Mouse (Mus musculus): Measurements from ENCODE around the gene Nupl1. TPM values are rescaled to one million over a fixed set of nuclear protein-coding genes. Genes with fewer than 3 reads are reported as not detected.

Gene Nupl1
- polyA plus RNA-seq, 1 experiment, result not detected

- H3K4me3 ChIP-seq (replicated peaks; ENCODE audit: insufficient read depth, low read depth, low read length), result no peak overlapping the region
- no peaks in the 10 kb centered on the region; the same call in 1 of the 2 replicates for H3K4me1 ChIP-seq (ENCODE audit: control insufficient read depth, insufficient read depth, low read length)
- TF ChIP-seq POLR2A (IDR thresholded peaks at IDR 0.05; ENCODE audit: borderline replicate concordance, insufficient read depth, low read length) (no peak), CTCF (IDR thresholded peaks at IDR 0.05; ENCODE audit: borderline replicate concordance, insufficient read depth, low read depth, low read length) (no peak)
- 100% methylated on average over 4 of the region's 4 CpGs for WGBS
- no peaks in the 10 kb centered on the region for H3K27me3 ChIP-seq (ENCODE audit: control insufficient read depth, insufficient read depth, low read length)
- DNase-seq, result no peak
- H3K27ac ChIP-seq (ENCODE audit: insufficient read depth, low read length), result no peak overlapping the region
Observed at GRCm38 (mm10) chr14:60138339-60138738, 112.9 kb downstream of the Nupl1 start.

GRCm38 (mm10) chr14:60137812-60138211 is 113.4 kb downstream of the Nupl1 start:
- Histone ChIP-seq H3K4me1 (ENCODE audit: control insufficient read depth, insufficient read depth, low read length) (no peaks in the 10 kb centered on the region), H3K4me3 (replicated peaks; ENCODE audit: insufficient read depth, low read depth, low read length) (no peak overlapping the region), H3K27me3 (ENCODE audit: control insufficient read depth, insufficient read depth, low read length) (no peaks in the 10 kb centered on the region), H3K27ac (ENCODE audit: insufficient read depth, low read length) (no peak overlapping the region)
- TF ChIP-seq POLR2A (IDR thresholded peaks at IDR 0.05; ENCODE audit: borderline replicate concordance, insufficient read depth, low read length) (no peak), CTCF (IDR thresholded peaks at IDR 0.05; ENCODE audit: borderline replicate concordance, insufficient read depth, low read depth, low read length) (no peak)
- 79% methylated on average over 6 of the region's 6 CpGs for WGBS
- DNase-seq, result no peak

DNA sequence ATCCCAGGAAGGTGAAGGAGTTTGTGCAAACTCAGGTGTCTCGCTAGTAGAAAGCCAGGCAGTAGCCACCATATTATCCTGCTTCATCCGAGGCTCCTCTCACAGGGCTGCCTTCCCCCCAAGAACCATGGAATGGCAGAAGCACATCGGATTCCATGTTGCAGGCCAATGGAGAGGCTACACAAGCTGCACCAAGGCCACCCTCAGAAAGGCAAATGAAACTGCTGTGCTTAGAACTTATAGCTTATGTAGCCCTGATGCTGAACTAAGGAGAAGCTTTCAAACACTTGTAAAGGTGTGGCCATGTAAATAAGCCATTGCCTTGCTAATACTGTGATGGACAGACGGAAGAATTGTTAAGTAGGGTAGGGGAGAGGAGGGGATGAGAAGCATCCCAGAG is 115.4 kb downstream of the Nupl1 start:
- 82% methylated on average over 4 of the region's 4 CpGs for WGBS
- H3K27ac ChIP-seq (ENCODE audit: insufficient read depth, low read length), result no peak overlapping the region
- no peaks in the 10 kb centered on the region for H3K27me3 ChIP-seq (ENCODE audit: control insufficient read depth, insufficient read depth, low read length)
- TF ChIP-seq CTCF (IDR thresholded peaks at IDR 0.05; ENCODE audit: borderline replicate concordance, insufficient read depth, low read depth, low read length) (no peak), POLR2A (IDR thresholded peaks at IDR 0.05; ENCODE audit: borderline replicate concordance, insufficient read depth, low read length) (no peak)
- no peaks in the 10 kb centered on the region for H3K4me1 ChIP-seq (ENCODE audit: control insufficient read depth, insufficient read depth, low read length)
- H3K4me3 ChIP-seq (replicated peaks; ENCODE audit: insufficient read depth, low read depth, low read length), result no peak overlapping the region
- no peak for DNase-seq

- no peak for DNase-seq
- Histone ChIP-seq H3K4me3 (replicated peaks; ENCODE audit: insufficient read depth, low read depth, low read length) (no peak overlapping the region), H3K4me1 (ENCODE audit: control insufficient read depth, insufficient read depth, low read length) (peaks cover 2% of the 10 kb centered on the region; the same call in 1 of the 2 replicates), H3K27me3 (ENCODE audit: control insufficient read depth, insufficient read depth, low read length) (no peaks in the 10 kb centered on the region), H3K27ac (ENCODE audit: insufficient read depth, low read length) (no peak overlapping the region)
- TF ChIP-seq POLR2A (IDR thresholded peaks at IDR 0.05; ENCODE audit: borderline replicate concordance, insufficient read depth, low read length) (no peak), CTCF (IDR thresholded peaks at IDR 0.05; ENCODE audit: borderline replicate concordance, insufficient read depth, low read depth, low read length) (no peak)
- WGBS, result 91% methylated on average over 9 of the region's 9 CpGs
Observed at GRCm38 (mm10) chr14:60134720-60135119, 116.5 kb downstream of the Nupl1 start.

Other genes starting within 250 kb of the Nupl1 start
- 22.1 and 24.7 TPM in 2 replicates for gene Atp8a2, start 54.3 kb downstream of the Nupl1 start, polyA plus RNA-seq (2012; rRNA removed)
- 34.4 and 38.3 TPM in 2 replicates for gene Gm49336, start 76 bp upstream of the Nupl1 start, polyA plus RNA-seq (2012; rRNA removed)
- gene Mtmr6, start 13.8 kb upstream of the Nupl1 start, polyA plus RNA-seq (2012; rRNA removed), result 86.0 and 90.5 TPM in 2 replicates
- 28.3 and 33.2 TPM in 2 replicates for gene Amer2, start 121.8 kb upstream of the Nupl1 start, polyA plus RNA-seq (2012; rRNA removed)

Measured in cerebellum, adult 2 months (tissue).